Mouse (Mus musculus) WW6 (cell line): ENCODE results near the gene Syt11.
"Not testable (repeated sequence)": the region's sequence is repeated elsewhere in the genome, so short reads cannot be mapped to it uniquely, and the experiment has no call there.

Source experiments
- DNase-seq: peaks from one replicate; pipeline ENCODE4 v3.0.0-alpha.2; 2013; ENCODE audit warnings: low read depth, low spot score

Syt11 gene

DNA sequence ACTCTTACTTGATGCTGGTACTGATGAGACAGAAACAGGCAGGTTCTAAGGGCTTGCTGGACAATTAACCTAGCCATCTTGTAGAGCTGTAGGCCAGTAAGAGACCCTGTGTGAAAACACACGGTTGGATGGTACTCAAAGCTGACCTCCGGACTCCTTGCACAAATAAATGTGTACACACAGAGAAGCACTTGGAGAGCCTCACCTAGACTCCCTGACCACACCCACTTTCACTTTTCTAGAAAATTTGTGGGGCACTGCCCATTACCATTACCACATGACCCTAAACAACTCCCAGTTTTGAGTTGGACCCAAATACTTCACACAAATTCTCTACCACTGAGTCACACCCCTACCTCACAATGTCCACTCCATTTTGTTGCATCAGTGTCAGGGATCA is 38.4 kb downstream of the Syt11 start:
- DNase-seq: no peak

- DNase-seq: no peak
These were observed 55.9 kb downstream of the Syt11 start for GRCm38 (mm10) chr3:88719098-88719497.

- no peak for DNase-seq
These were observed 57.1 kb downstream of the Syt11 start for GRCm38 (mm10) chr3:88717831-88718230.

GRCm38 (mm10) chr3:88717198-88717798 is 57.7 kb downstream of the Syt11 start:
- no peak for DNase-seq

- DNase-seq: peak; percentile 56
These were observed 58.4 kb downstream of the Syt11 start, which contains the start of gene Rit1 for GRCm38 (mm10) chr3:88716399-88717197. TSS of gene Rit1 (plus strand) at chr3:88716838.

DNA sequence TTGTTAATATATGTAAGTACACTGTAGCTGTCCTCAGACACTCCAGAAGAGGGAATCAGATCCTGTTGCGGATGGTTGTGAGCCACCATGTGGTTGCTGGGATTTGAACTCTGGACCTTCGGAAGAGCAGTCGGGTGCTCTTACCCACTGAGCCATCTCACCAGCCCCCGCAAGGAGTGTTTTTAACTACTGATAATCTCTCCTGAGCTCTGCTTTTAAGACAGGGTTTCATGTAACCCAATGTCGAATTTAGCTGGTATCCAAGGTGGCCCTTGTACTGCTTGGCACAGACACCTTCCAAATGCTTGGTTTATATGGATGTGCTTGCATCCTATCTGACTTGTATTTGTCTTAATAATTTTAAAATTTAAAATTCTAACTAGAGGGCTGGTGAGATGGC is 59.2 kb downstream of the Syt11 start:
- DNase-seq: not testable (repeated sequence)

- DNase-seq: no peak
These were observed 60.2 kb downstream of the Syt11 start for GRCm38 (mm10) chr3:88714725-88715124.

- DNase-seq: no peak
These were observed 61.3 kb downstream of the Syt11 start for GRCm38 (mm10) chr3:88713709-88714108.

GRCm38 (mm10) chr3:88701222-88701621 is 73.7 kb downstream of the Syt11 start:
- DNase-seq: no peak

DNA sequence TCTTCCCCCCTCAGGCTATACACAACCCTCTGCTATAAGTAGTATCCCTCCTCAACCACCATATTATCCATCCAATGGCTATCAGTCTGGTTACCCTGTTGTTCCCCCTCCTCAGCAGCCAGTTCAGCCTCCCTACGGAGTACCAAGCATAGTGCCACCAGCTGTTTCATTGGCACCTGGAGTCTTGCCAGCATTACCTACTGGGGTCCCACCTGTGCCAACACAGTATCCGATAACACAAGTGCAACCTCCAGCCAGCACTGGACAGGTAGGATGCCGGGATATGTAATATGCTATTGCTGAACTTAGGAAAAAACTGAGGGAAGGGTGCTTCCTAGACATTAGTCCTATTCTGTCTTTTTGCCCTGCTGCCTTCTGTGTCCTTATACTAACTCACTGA is 74.7 kb downstream of the Syt11 start:
- DNase-seq: no peak

DNA sequence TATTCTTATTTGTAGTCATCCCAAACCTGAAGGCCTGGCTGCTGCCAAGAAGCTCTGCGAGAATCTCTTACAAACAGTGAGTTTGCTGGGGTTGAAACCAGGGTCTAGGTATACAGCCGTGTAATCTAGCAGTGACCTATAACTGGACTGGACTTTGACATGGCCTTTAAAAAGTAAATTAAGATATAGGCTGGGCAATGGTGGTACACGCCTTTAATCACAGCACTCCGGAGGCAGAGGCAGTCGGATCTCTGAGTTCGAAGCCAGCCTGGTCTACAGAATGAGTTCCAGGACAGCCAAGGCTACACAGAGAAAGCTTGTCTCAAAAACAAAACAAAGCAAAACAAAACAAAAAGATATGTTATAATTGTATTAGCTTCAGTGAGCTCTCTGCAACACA is 76.1 kb downstream of the Syt11 start:
- DNase-seq: no peak

DNA sequence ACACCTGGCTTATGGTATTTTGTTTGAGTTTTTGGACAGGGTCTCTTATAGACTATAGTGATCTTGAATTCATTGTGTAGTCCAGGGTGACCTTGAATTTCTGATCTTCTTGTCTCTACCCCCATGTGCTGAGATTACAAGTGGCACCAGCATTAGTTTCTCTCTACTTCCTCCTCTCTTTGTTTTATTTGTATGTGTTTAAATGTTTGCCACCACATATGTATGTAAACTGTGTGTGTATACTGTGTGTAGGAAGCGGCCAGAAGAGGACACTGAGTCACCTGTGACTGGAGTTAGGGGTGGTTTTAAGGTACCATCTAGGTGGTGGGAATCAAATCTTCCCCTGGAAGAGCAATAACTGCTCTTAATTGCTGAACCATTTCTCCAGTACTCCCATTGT is 76.9 kb downstream of the Syt11 start:
- no peak for DNase-seq

GRCm38 (mm10) chr3:88695545-88695944 is 79.4 kb downstream of the Syt11 start:
- no peak for DNase-seq
